ENCODE assay signal across 8 mouse cellular contexts in genomic region chr11:23307566-23307920, GRCm38 (mm10). TPM values are rescaled to one million over a fixed set of nuclear protein-coding genes. Genes with fewer than 3 reads are reported as not detected.
DNase-seq lines count a peak whose midpoint lies in the region; ATAC-seq and TF ChIP-seq lines count a peak whose summit lies in the region.

No protein-coding gene starts in this region.

- no peaks in the 10 kb centered on the region for H3K27me3 ChIP-seq in embryonic facial prominence, embryonic 12.5 days
- H3K27me3 ChIP-seq in intestine, postnatal 0 days (replicated peaks; ENCODE audit: control insufficient read depth, insufficient read depth, low read length): no peaks in the 10 kb centered on the region
- H3K27me3 ChIP-seq in neural tube, embryonic 15.5 days (replicated peaks): no peaks in the 10 kb centered on the region

- peak overlapping the region; percentile 94 for H3K4me3 ChIP-seq in lung, adult 2 months (replicated peaks; ENCODE audit: extremely low read depth, low read depth, low read length)
- H3K4me3 ChIP-seq in embryonic facial prominence, embryonic 12.5 days: peak overlapping the region; percentile 74
- H3K4me3 ChIP-seq in intestine, postnatal 0 days (ENCODE audit: low read depth, low read length): peak overlapping the region; percentile 98
- H3K4me3 ChIP-seq in neural tube, embryonic 15.5 days (replicated peaks): peak overlapping the region; percentile 86

- H3K9ac ChIP-seq in embryonic facial prominence, embryonic 12.5 days: peak overlapping the region; percentile 94
- H3K9ac ChIP-seq in intestine, postnatal 0 days (ENCODE audit: low read depth, low read length): peak overlapping the region; percentile 96
- peak overlapping the region; percentile 80 for H3K9ac ChIP-seq in neural tube, embryonic 15.5 days (replicated peaks)

- TF ChIP-seq POLR2A in lung, adult 2 months (IDR thresholded peaks at IDR 0.05; ENCODE audit: borderline replicate concordance, extremely low read depth, low read depth, low read length): no peak

- 0 out of 2 replicates have a peak, but pooled peaks cover 7% of the 10 kb centered on the region for H3K36me3 ChIP-seq in embryonic facial prominence, embryonic 12.5 days
- H3K36me3 ChIP-seq in intestine, postnatal 0 days (ENCODE audit: control insufficient read depth, insufficient read depth): no peaks in the 10 kb centered on the region
- no peaks in the 10 kb centered on the region for H3K36me3 ChIP-seq in neural tube, embryonic 15.5 days

- H3K4me2 ChIP-seq in embryonic facial prominence, embryonic 12.5 days (replicated peaks): peak overlapping the region; percentile 57
- H3K4me2 ChIP-seq in intestine, postnatal 0 days (replicated peaks; ENCODE audit: low read depth): peak overlapping the region; percentile 64
- peak overlapping the region; percentile 60 for H3K4me2 ChIP-seq in neural tube, embryonic 15.5 days

- no peak for DNase-seq in lung, adult 2 months
- no peak for DNase-seq in lung, postnatal 14 days
- no peak for DNase-seq in B cell, adult 2 months
- no peak for DNase-seq in kidney, postnatal 36 days
- no peak for DNase-seq in adrenal gland, postnatal 4 days (ENCODE audit: low spot score in 2 of 2)

- no peak for ATAC-seq in embryonic facial prominence, embryonic 12.5 days (ENCODE audit: insufficient number of reproducible peaks, insufficient read depth, low FRiP score, low TSS enrichment)
- ATAC-seq in intestine, postnatal 0 days: no peak
- no peak for ATAC-seq in neural tube, embryonic 15.5 days (ENCODE audit: low FRiP score)

- no peaks in the 10 kb centered on the region for H3K9me3 ChIP-seq in embryonic facial prominence, embryonic 12.5 days
- H3K9me3 ChIP-seq in intestine, postnatal 0 days (ENCODE audit: control insufficient read depth): no peaks in the 10 kb centered on the region
- no peaks in the 10 kb centered on the region for H3K9me3 ChIP-seq in neural tube, embryonic 15.5 days (replicated peaks)

- H3K4me1 ChIP-seq in lung, adult 2 months (ENCODE audit: control insufficient read depth, insufficient read depth, low read length): no peaks in the 10 kb centered on the region; the same call in none of the 2 replicates
- H3K4me1 ChIP-seq in embryonic facial prominence, embryonic 12.5 days: peaks cover 5% of the 10 kb centered on the region; the same call in 1 of the 2 replicates
- no peaks in the 10 kb centered on the region; the same call in 1 of the 2 replicates for H3K4me1 ChIP-seq in intestine, postnatal 0 days (replicated peaks; ENCODE audit: control insufficient read depth, insufficient read depth, low read length)
- H3K4me1 ChIP-seq in neural tube, embryonic 15.5 days: peaks cover 25% of the 10 kb centered on the region

- WGBS in lung, adult 2 months: 2% methylated on average over 6 of the region's 6 CpGs
- WGBS in embryonic facial prominence, embryonic 12.5 days: 3% methylated on average over 6 of the region's 6 CpGs
- 2% methylated on average over 6 of the region's 6 CpGs for WGBS in intestine, postnatal 0 days
- WGBS in neural tube, embryonic 15.5 days: 3% methylated on average over 6 of the region's 6 CpGs

- peak overlapping the region; percentile 99 for H3K27ac ChIP-seq in embryonic facial prominence, embryonic 12.5 days
- peak overlapping the region; percentile 96 for H3K27ac ChIP-seq in intestine, postnatal 0 days (ENCODE audit: low read depth, low read length)
- H3K27ac ChIP-seq in neural tube, embryonic 15.5 days (replicated peaks): peak overlapping the region; percentile 98

- no peak for TF ChIP-seq CTCF in lung, adult 2 months (IDR thresholded peaks at IDR 0.05; ENCODE audit: insufficient read depth, low read length)
- no peak for TF ChIP-seq CTCF in intestine, postnatal 0 days (IDR thresholded peaks at IDR 0.05; ENCODE audit: low read depth)

RNA-seq across cellular contexts. Expression of gene Usp34, which starts 0.8 kb away (rescaled TPM):
- 5.9 and 9.7 TPM in 2 replicates for polyA plus RNA-seq in lung, adult 2 months (2012; rRNA removed)
- polyA plus RNA-seq in embryonic facial prominence, embryonic 12.5 days (2016; fragmentation: Nextera tagmentation; extraction: Ambion mirVana): 30.5 and 30.7 TPM in 2 replicates
- polyA plus RNA-seq in intestine, postnatal 0 days (2015; fragmentation: Nextera tagmentation; extraction: Ambion mirVana): 13.4 and 17.6 TPM in 2 replicates
- 25.2 and 26.3 TPM in 2 replicates for polyA plus RNA-seq in neural tube, embryonic 15.5 days (2015; fragmentation: Nextera tagmentation; extraction: Ambion mirVana)
- 10 to 100 TPM; 59.1 to 72.1 TPM for total RNA-seq in adrenal gland, postnatal 4 days (2021)

RNA-seq across cellular contexts. Expression of gene Xpo1, which starts 51.7 kb away (rescaled TPM):
- polyA plus RNA-seq in lung, adult 2 months (2012; rRNA removed): 5.6 and 7.1 TPM in 2 replicates
- polyA plus RNA-seq in embryonic facial prominence, embryonic 12.5 days (2016; fragmentation: Nextera tagmentation; extraction: Ambion mirVana): 177 and 182 TPM in 2 replicates
- 16.7 and 17.0 TPM in 2 replicates for polyA plus RNA-seq in intestine, postnatal 0 days (2015; fragmentation: Nextera tagmentation; extraction: Ambion mirVana)
- 61.6 and 63.7 TPM in 2 replicates for polyA plus RNA-seq in neural tube, embryonic 15.5 days (2015; fragmentation: Nextera tagmentation; extraction: Ambion mirVana)
- total RNA-seq in adrenal gland, postnatal 4 days (2021): 10 to 100 TPM; 80.7 to 96.7 TPM
